Mouse (Mus musculus): ENCODE measurements at regions not wholly inside any gene's neighbourhood (a gene's known extent, or its start where the extent isn't known, plus 50 kb on each side); places are given as distances from the start of the nearest gene placed in this dataset.

- no peak for DNase-seq
Observed at GRCm38 (mm10) chr6:11796361-11796760, 110.9 kb downstream of the Ndufa4 start.

DNA sequence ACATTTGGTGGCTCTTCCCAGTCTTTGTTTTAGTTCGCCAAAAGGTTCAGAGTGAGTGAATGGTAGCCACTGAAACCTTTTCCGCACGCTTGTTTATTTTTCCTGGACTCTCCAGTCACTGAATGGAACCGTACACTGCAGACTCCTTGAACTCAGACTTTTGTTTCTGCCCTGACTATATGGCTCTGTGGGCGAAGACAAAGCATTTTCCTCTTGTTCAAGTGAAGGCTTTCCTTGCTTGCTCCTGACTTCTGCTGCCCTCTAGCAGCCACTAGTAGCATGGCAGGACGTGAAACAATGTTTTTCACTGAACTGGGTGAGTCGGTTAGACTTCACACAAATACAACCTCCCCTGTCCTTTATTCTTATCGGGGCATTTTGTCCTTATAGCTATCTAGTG, 113.9 kb downstream of the Ndufa4 start:
- peak; percentile 5 for DNase-seq

DNA sequence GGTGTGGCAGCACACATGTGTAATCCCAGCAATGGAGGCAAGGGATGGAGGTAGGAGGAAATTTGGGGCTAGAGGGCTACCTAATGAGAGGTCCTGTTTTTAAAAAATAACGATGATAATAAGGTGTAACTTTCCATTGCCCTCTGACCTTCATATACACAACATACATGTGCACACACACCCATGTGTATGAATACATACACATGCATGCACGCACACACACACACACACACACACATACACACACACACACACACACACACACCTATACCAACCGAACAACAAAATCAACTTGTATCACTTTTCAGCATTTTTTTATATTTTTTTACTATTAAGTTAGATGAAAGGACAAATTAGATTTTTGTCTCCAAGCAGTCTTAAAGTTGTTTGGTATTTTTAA, 115.1 kb downstream of the Ndufa4 start:
- no peak for DNase-seq

- DNase-seq = no peak
Observed at GRCm38 (mm10) chr6:11791056-11791455, 116.2 kb downstream of the Ndufa4 start.

GRCm38 (mm10) chr6:11773992-11774391, 133.3 kb downstream of the Ndufa4 start:
- no peak for DNase-seq

DNA sequence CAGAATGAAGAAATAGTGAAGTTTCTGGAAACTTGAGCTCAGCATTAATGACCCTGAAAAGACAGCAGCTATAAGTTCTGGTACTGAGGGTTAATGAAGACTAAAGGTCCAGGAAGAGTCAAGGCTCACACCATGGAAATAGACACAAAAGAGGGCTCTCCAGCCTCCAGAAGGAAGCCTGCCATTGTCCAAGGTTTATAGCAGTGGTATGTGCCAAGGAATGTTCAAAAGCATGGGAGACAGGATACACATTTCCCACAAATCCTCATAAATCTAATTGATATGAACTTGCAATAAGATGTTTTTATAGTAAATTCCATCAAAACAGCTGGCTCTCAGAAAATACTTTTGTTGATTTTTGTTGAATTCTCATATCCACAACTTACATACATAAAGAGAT, 144.4 kb downstream of the Ndufa4 start:
- no peak for DNase-seq

DNA sequence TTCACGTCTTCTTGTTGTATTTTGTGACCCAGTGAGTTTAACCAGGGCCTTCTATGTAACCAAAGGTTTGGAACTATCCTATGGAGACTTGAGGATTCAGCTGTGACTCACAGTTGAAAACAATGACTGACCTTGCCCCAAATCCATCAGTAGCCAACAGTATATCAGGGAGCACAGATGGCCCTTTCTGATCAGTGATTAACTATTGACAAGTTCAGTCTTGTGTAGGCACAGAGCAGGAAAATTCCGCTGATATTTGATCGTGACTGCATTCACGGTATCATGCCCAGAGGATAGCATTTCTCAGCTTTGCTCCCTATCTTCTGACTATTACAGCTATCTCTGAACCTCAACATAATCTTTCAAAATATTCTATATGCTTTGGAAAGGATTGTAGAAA, 169.6 kb downstream of the Ndufa4 start:
- DNase-seq = no peak

GRCm38 (mm10) chr6:11731126-11731525, 176.2 kb downstream of the Ndufa4 start:
- DNase-seq = no peak

DNA sequence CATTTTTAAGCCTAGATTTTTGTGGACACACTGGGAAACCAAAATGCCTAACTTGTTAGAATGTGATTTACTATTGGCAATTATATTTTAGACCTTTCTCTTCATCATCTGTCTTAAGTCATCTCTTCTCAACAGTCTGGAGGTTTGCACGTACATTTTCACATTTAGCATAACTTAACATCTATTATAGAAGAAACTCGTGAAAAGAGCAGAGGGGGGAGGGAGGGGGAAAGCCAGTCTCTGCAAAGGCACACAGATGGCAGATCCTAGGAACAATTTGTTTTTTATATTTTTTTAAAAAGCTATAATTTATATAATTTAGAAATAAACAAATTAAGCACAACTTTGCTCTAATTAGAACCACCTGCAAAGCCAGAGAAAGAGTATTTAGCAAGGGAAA, 176.6 kb downstream of the Ndufa4 start:
- no peak for DNase-seq

DNA sequence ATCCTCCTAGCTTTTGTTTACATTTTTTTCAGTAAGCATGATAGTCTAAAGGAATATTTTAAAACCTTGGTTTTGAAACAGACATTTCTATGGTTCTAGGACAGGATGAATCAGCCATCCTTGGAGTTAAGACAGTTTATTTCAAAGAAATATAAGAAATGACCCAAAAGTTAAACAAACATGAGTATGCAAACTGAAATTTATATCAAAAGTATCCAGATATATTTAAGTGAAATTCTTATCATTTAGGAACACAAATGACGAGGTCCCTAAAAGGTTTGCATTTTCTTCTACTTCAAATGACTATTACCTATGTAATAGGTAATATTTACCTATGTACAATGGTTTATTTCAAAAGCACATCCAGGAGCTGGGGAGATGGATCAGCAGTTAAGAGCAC, 179.5 kb downstream of the Ndufa4 start:
- no peak for DNase-seq

DNA sequence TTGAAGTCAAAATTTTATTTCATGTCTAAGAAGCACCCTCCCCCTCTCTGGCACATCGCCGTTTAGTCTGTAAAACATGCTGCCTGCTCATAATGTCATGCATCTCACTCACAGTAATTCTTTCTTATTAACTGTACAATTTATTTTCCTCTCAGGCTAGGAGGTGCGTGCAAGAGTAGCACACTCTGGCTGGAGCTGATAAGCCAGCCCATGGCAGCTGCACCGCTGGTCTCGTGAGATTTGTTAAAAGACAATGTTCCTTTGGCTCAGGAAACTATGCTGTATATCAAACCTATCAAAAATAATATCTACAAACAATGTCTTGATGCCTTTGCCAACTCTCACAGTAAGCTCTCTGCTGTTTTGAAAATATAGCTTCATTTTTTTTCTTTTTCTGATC, 179.9 kb downstream of the Ndufa4 start:
- DNase-seq = no peak

GRCm38 (mm10) chr6:11723519-11723918, 183.8 kb downstream of the Ndufa4 start:
- no peak for DNase-seq

- no peak for DNase-seq
Observed at GRCm38 (mm10) chr6:11720274-11720673, 187.0 kb downstream of the Ndufa4 start.

DNA sequence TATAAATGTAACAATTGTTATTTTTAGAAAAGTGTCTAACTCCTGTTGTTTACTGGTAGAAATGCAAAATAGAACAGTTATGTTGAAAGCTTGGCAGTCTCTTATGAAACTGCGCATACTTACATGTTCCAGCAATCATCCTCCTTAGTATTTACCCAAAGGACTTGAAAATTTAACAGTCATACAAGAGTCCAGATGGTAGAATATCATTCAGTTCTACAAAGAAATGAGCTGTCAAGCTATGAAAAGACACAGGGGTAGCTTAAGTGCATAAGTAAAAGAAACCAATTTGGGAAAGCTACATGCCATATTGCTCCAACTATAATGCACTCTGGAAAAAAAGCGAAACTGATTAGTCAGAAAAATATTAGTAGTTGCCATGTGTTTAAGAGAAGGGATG, 196.7 kb downstream of the Ndufa4 start:
- DNase-seq = no peak

- DNase-seq = no peak
Observed at GRCm38 (mm10) chr6:11709465-11709864, 197.8 kb downstream of the Ndufa4 start.
